Mouse (Mus musculus) gastrocnemius, adult 2 months (tissue): ENCODE results near the gene Rpa2. TPM values are rescaled to one million over a fixed set of nuclear protein-coding genes. Genes with fewer than 3 reads are reported as not detected.

ENCODE experiments used
- DNase-seq: peaks from one replicate; pipeline ENCODE4 v3.0.0; 2022
- H3K27ac ChIP-seq: fragments of 200-600 bp; 2 replicates; pipeline ENCODE4 v1.8.1; 2022; ENCODE audit warnings: mild to moderate bottlenecking
- H3K4me3 ChIP-seq: fragments of 200-600 bp; 2 replicates; pipeline ENCODE4 v1.8.1; 2022; ENCODE audit warnings: mild to moderate bottlenecking, moderate library complexity
- CTCF ChIP-seq: fragments of 200-600 bp; IDR thresholded peaks from 2 replicates; pipeline ENCODE4 v1.8.1; 2022; ENCODE audit warnings: antibody characterized with exemption, mild to moderate bottlenecking, moderate library complexity
- intact Hi-C: fragments of 180-260 bp; cut with DNase I; formaldehyde crosslinking; loops from one replicate; pipeline ENCODE4 v1.15.1; 2025
- total RNA-seq, 2 experiments: library from RNA; stranded (reverse); gene quantifications; 2 replicates each; pipeline ENCODE4 v1.2.3; 2021

Rpa2 gene
- total RNA-seq, 2 experiments from 2014 or later, result 14.2 to 16.3 TPM

- Histone ChIP-seq H3K4me3 (no peak overlapping the region), H3K27ac (no peak overlapping the region)
- no peak for TF ChIP-seq CTCF
- DNase-seq, result no peak
- intact Hi-C loops, result no loop called here
Measured at GRCm38 (mm10) chr4:132799845-132800244, 31.7 kb downstream of the Rpa2 start.

- peak overlapping the region; percentile 82 for H3K27ac ChIP-seq
- intact Hi-C loops, result no loop called here
- DNase-seq, result no peak
- no peak for TF ChIP-seq CTCF
- H3K4me3 ChIP-seq, result no peak overlapping the region
Measured at GRCm38 (mm10) chr4:132801176-132802077, 33.3 kb downstream of the Rpa2 start.

GRCm38 (mm10) chr4:132802171-132802637 lies 34.1 kb downstream of the Rpa2 start:
- Histone ChIP-seq H3K4me3 (peak overlapping the region; percentile 40), H3K27ac (peak overlapping the region; percentile 82)
- intact Hi-C loops, result no loop called here
- no peak for TF ChIP-seq CTCF
- peak; percentile 48 for DNase-seq

GRCm38 (mm10) chr4:132803212-132803611 lies 35.1 kb downstream of the Rpa2 start:
- no peak for DNase-seq
- Histone ChIP-seq H3K27ac (peak overlapping the region; percentile 73; the same call in 1 of the 2 replicates), H3K4me3 (no peak overlapping the region)
- intact Hi-C loops, result no loop called here
- TF ChIP-seq CTCF, result no peak

- DNase-seq, result no peak
- H3K4me3 ChIP-seq, result no peak overlapping the region
- TF ChIP-seq CTCF, result no peak
- no peak overlapping the region for H3K27ac ChIP-seq
- intact Hi-C loops, result no loop called here
Measured at GRCm38 (mm10) chr4:132803876-132804275, 35.7 kb downstream of the Rpa2 start.

GRCm38 (mm10) chr4:132804331-132804730 lies 36.2 kb downstream of the Rpa2 start:
- intact Hi-C loops, result no loop called here
- DNase-seq, result no peak
- no peak overlapping the region for H3K4me3 ChIP-seq
- no peak overlapping the region for H3K27ac ChIP-seq
- TF ChIP-seq CTCF, result no peak

GRCm38 (mm10) chr4:132805146-132805545 lies 37.0 kb downstream of the Rpa2 start:
- no peak overlapping the region for H3K27ac ChIP-seq
- no peak overlapping the region for H3K4me3 ChIP-seq
- intact Hi-C loops, result no loop called here
- no peak for TF ChIP-seq CTCF
- no peak for DNase-seq

GRCm38 (mm10) chr4:132805599-132806197 lies 37.6 kb downstream of the Rpa2 start:
- H3K4me3 ChIP-seq, result no peak overlapping the region
- no peak for DNase-seq
- no peak for TF ChIP-seq CTCF
- intact Hi-C loops, result no loop called here
- no peak overlapping the region for H3K27ac ChIP-seq

- intact Hi-C loops, result no loop called here
- no peak for TF ChIP-seq CTCF
Measured at GRCm38 (mm10) chr4:132806620-132807191, 38.6 kb downstream of the Rpa2 start.

GRCm38 (mm10) chr4:132807771-132808641 lies 39.9 kb downstream of the Rpa2 start:
- no peak for TF ChIP-seq CTCF
- H3K27ac ChIP-seq, result 0 out of 2 replicates have a peak overlapping the region, but pooled peaks have one; percentile 3
- intact Hi-C loops, result no loop called here

More at GRCm38 (mm10) chr4:132806620-132807191, 38.6 kb downstream of the Rpa2 start:
- Histone ChIP-seq H3K4me3 (no peak overlapping the region), H3K27ac (no peak overlapping the region)
- no peak for DNase-seq

GRCm38 (mm10) chr4:132809621-132810020 lies 41.5 kb downstream of the Rpa2 start:
- intact Hi-C loops, result no loop called here
- no peak for TF ChIP-seq CTCF
- H3K27ac ChIP-seq, result no peak overlapping the region
- DNase-seq, result no peak
- H3K4me3 ChIP-seq, result no peak overlapping the region

More at GRCm38 (mm10) chr4:132807771-132808641, 39.9 kb downstream of the Rpa2 start:
- no peak for DNase-seq
- H3K4me3 ChIP-seq, result no peak overlapping the region

GRCm38 (mm10) chr4:132816404-132816803 lies 48.3 kb downstream of the Rpa2 start:
- DNase-seq, result no peak
- intact Hi-C loops, result no loop called here
- TF ChIP-seq CTCF, result no peak
- Histone ChIP-seq H3K4me3 (no peak overlapping the region), H3K27ac (no peak overlapping the region)
